Mouse (Mus musculus): Measurements from ENCODE around the gene Rac1. TPM values are rescaled to one million over a fixed set of nuclear protein-coding genes. Genes with fewer than 3 reads are reported as not detected.

The Rac1 gene
- polyA plus RNA-seq, 1 experiment from 2014 or later, result 534 TPM

GRCm38 (mm10) chr5:143497451-143497850 lies 30.4 kb downstream of the Rac1 start:
- H3K4me3 ChIP-seq (ENCODE audit: low read depth, low read length), result no peak overlapping the region
- H3K4me1 ChIP-seq (ENCODE audit: control insufficient read depth, insufficient read depth, low read length), result no peaks in the 10 kb centered on the region
- H3K4me2 ChIP-seq (ENCODE audit: low read depth, low read length), result no peak overlapping the region
- H3K27me3 ChIP-seq (replicated peaks; ENCODE audit: control insufficient read depth, insufficient read depth, low read length), result no peaks in the 10 kb centered on the region
- no peak for ATAC-seq (ENCODE audit: low read depth)
- peaks cover 16% of the 10 kb centered on the region for H3K36me3 ChIP-seq (ENCODE audit: control insufficient read depth, insufficient read depth, low read length)
- H3K9me3 ChIP-seq (ENCODE audit: control insufficient read depth, low read length), result no peaks in the 10 kb centered on the region
- 83% methylated on average over 3 of the region's 3 CpGs for WGBS
- H3K27ac ChIP-seq (replicated peaks; ENCODE audit: low read depth, low read length), result no peak overlapping the region
- DNase-seq (ENCODE audit: low spot score), result no peak
- no peak overlapping the region for H3K9ac ChIP-seq (ENCODE audit: low read depth, low read length)

GRCm38 (mm10) chr5:143495708-143496107 lies 32.1 kb downstream of the Rac1 start:
- H3K36me3 ChIP-seq (ENCODE audit: control insufficient read depth, insufficient read depth, low read length), result peaks cover 14% of the 10 kb centered on the region; the same call in 1 of the 2 replicates
- no peaks in the 10 kb centered on the region for H3K4me1 ChIP-seq (ENCODE audit: control insufficient read depth, insufficient read depth, low read length)
- H3K4me3 ChIP-seq (ENCODE audit: low read depth, low read length), result no peak overlapping the region
- ATAC-seq (ENCODE audit: low read depth), result no peak
- no peak for DNase-seq (ENCODE audit: low spot score)
- WGBS, result 90% methylated on average over 6 of the region's 6 CpGs
- H3K9me3 ChIP-seq (ENCODE audit: control insufficient read depth, low read length), result no peaks in the 10 kb centered on the region
- no peaks in the 10 kb centered on the region for H3K27me3 ChIP-seq (replicated peaks; ENCODE audit: control insufficient read depth, insufficient read depth, low read length)
- H3K4me2 ChIP-seq (ENCODE audit: low read depth, low read length), result no peak overlapping the region
- no peak overlapping the region for H3K27ac ChIP-seq (replicated peaks; ENCODE audit: low read depth, low read length)
- no peak overlapping the region for H3K9ac ChIP-seq (ENCODE audit: low read depth, low read length)

DNA sequence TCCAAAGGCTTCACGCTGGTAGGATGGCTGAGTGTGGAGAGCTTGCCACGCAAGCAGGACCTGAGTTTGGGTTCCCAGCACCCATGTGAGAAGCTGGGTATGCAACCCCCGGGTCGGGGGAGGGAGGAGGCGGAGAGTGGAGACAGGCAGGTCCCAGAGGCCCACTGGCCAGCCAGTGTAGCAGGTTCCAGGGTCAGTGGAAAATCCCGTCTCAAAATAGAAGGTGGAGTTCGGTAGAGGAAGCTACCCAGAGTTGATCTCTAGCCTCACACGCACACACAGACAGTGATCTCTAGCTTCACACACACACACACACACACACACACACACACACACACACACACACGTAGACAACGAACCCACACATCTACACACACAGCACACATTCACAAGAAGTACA lies 34.7 kb downstream of the Rac1 start:
- no peak overlapping the region for H3K4me2 ChIP-seq (ENCODE audit: low read depth, low read length)
- no peaks in the 10 kb centered on the region for H3K27me3 ChIP-seq (replicated peaks; ENCODE audit: control insufficient read depth, insufficient read depth, low read length)
- H3K27ac ChIP-seq (replicated peaks; ENCODE audit: low read depth, low read length), result no peak overlapping the region
- no peaks in the 10 kb centered on the region for H3K4me1 ChIP-seq (ENCODE audit: control insufficient read depth, insufficient read depth, low read length)
- no peak overlapping the region for H3K4me3 ChIP-seq (ENCODE audit: low read depth, low read length)
- 88% methylated on average over 9 of the region's 10 CpGs for WGBS
- H3K9ac ChIP-seq (ENCODE audit: low read depth, low read length), result no peak overlapping the region
- DNase-seq (ENCODE audit: low spot score) (no peak), ATAC-seq (ENCODE audit: low read depth) (no peak)
- H3K9me3 ChIP-seq (ENCODE audit: control insufficient read depth, low read length), result no peaks in the 10 kb centered on the region
- H3K36me3 ChIP-seq (ENCODE audit: control insufficient read depth, insufficient read depth, low read length), result peaks cover 14% of the 10 kb centered on the region; the same call in 1 of the 2 replicates

- DNase-seq (ENCODE audit: low spot score) (no peak), ATAC-seq (ENCODE audit: low read depth) (no peak)
- WGBS, result 83% methylated on average over 4 of the region's 4 CpGs
- no peaks in the 10 kb centered on the region for H3K4me1 ChIP-seq (ENCODE audit: control insufficient read depth, insufficient read depth, low read length)
- no peak overlapping the region for H3K4me2 ChIP-seq (ENCODE audit: low read depth, low read length)
- H3K9ac ChIP-seq (ENCODE audit: low read depth, low read length), result no peak overlapping the region
- peaks cover 23% of the 10 kb centered on the region for H3K36me3 ChIP-seq (ENCODE audit: control insufficient read depth, insufficient read depth, low read length)
- H3K9me3 ChIP-seq (ENCODE audit: control insufficient read depth, low read length), result no peaks in the 10 kb centered on the region
- H3K27ac ChIP-seq (replicated peaks; ENCODE audit: low read depth, low read length), result no peak overlapping the region
- H3K27me3 ChIP-seq (replicated peaks; ENCODE audit: control insufficient read depth, insufficient read depth, low read length), result no peaks in the 10 kb centered on the region
- no peak overlapping the region for H3K4me3 ChIP-seq (ENCODE audit: low read depth, low read length)
These were observed 36.1 kb downstream of the Rac1 start for GRCm38 (mm10) chr5:143491736-143492135.

DNA sequence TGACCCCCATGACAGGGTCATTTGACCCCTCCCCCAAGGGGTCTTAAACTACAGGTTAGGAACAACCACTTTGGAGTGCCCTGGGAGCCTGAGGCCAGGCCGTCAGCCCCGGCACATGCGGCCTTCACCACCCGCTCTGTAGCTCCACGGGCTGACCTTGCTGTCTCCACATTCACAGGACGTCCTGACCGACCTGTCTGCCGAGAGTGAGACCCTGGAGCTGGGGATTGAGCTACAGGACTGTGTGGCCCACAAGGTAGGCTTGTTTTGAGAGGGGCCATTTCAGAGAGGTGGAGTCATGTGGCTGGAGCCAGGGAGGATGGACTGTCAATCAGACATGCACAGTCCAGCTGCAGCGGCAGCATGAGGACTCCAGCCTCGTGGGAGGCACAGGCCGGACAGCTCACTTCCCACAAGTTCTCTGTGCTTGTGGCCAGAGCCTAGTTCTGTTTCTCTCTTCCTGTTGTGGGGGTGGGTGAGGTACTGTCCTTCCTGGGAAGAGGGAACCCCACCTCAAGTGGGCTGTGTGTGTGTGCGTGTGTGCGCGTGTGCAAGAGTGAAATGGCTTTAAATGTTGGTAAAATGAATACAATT lies 38.0 kb downstream of the Rac1 start:
- DNase-seq (ENCODE audit: low spot score), result no peak
- Histone ChIP-seq H3K4me2 (ENCODE audit: low read depth, low read length) (no peak overlapping the region), H3K9ac (ENCODE audit: low read depth, low read length) (no peak overlapping the region), H3K9me3 (ENCODE audit: control insufficient read depth, low read length) (no peaks in the 10 kb centered on the region), H3K27me3 (replicated peaks; ENCODE audit: control insufficient read depth, insufficient read depth, low read length) (no peaks in the 10 kb centered on the region), H3K36me3 (ENCODE audit: control insufficient read depth, insufficient read depth, low read length) (peaks cover 26% of the 10 kb centered on the region), H3K27ac (replicated peaks; ENCODE audit: low read depth, low read length) (no peak overlapping the region), H3K4me3 (ENCODE audit: low read depth, low read length) (no peak overlapping the region), H3K4me1 (ENCODE audit: control insufficient read depth, insufficient read depth, low read length) (no peaks in the 10 kb centered on the region)
- 81% methylated on average over 14 of the region's 14 CpGs for WGBS
- no peak for ATAC-seq (ENCODE audit: low read depth)

DNA sequence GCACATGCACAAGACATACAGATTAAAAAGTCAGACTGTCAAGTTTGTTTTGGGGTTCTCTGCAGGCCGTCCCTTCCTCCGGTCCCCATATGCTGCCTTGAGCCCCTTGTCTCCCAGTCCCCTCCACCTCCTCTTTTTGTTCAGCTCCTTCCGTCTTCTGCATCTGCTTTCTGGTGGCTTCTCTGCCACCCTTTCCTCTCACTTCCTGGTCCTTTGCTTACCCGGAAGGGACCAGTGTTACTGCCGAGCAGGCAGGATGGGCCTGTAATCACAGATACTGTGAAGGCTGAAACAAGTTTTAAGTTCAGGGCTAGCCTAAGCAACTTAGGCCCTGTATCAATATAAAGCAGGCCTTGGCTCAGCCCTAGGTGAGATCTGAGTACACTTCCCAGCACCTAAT lies 39.8 kb downstream of the Rac1 start:
- no peak for ATAC-seq (ENCODE audit: low read depth)
- no peaks in the 10 kb centered on the region for H3K9me3 ChIP-seq (ENCODE audit: control insufficient read depth, low read length)
- DNase-seq (ENCODE audit: low spot score), result no peak
- peaks cover 32% of the 10 kb centered on the region for H3K36me3 ChIP-seq (ENCODE audit: control insufficient read depth, insufficient read depth, low read length)
- H3K4me1 ChIP-seq (ENCODE audit: control insufficient read depth, insufficient read depth, low read length), result no peaks in the 10 kb centered on the region
- no peak overlapping the region for H3K4me3 ChIP-seq (ENCODE audit: low read depth, low read length)
- 88% methylated on average over 5 of the region's 5 CpGs for WGBS
- H3K27me3 ChIP-seq (replicated peaks; ENCODE audit: control insufficient read depth, insufficient read depth, low read length), result no peaks in the 10 kb centered on the region
- no peak overlapping the region for H3K9ac ChIP-seq (ENCODE audit: low read depth, low read length)
- no peak overlapping the region for H3K4me2 ChIP-seq (ENCODE audit: low read depth, low read length)
- H3K27ac ChIP-seq (replicated peaks; ENCODE audit: low read depth, low read length), result no peak overlapping the region

GRCm38 (mm10) chr5:143487193-143487592 lies 40.6 kb downstream of the Rac1 start:
- no peaks in the 10 kb centered on the region for H3K27me3 ChIP-seq (replicated peaks; ENCODE audit: control insufficient read depth, insufficient read depth, low read length)
- H3K4me2 ChIP-seq (ENCODE audit: low read depth, low read length), result no peak overlapping the region
- DNase-seq (ENCODE audit: low spot score) (no peak), ATAC-seq (ENCODE audit: low read depth) (no peak)
- H3K9me3 ChIP-seq (ENCODE audit: control insufficient read depth, low read length), result no peaks in the 10 kb centered on the region
- H3K4me1 ChIP-seq (ENCODE audit: control insufficient read depth, insufficient read depth, low read length), result no peaks in the 10 kb centered on the region
- H3K27ac ChIP-seq (replicated peaks; ENCODE audit: low read depth, low read length), result no peak overlapping the region
- WGBS, result 95% methylated on average over 10 of the region's 10 CpGs
- peaks cover 37% of the 10 kb centered on the region for H3K36me3 ChIP-seq (ENCODE audit: control insufficient read depth, insufficient read depth, low read length)
- no peak overlapping the region for H3K9ac ChIP-seq (ENCODE audit: low read depth, low read length)
- H3K4me3 ChIP-seq (ENCODE audit: low read depth, low read length), result no peak overlapping the region

DNA sequence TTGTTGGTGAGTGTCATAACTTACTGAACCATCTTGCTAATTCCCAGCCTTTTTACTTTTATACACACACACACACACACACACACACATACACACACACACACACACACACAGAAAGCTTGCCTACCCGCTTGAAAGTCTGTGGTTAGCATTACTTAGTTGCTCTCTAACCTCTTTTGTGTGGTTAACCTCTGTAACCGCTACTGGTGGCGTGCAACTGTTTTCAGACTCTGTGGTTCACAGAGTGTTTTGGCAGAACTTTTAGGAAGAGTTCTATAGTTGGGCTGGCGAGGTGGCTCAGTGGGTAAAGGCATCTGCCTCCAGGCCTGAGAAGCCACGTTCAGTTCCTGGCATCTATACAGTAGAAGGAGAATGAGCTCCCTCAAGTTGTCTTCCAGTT lies 42.9 kb downstream of the Rac1 start:
- Histone ChIP-seq H3K36me3 (ENCODE audit: control insufficient read depth, insufficient read depth, low read length) (peaks cover 37% of the 10 kb centered on the region), H3K9ac (ENCODE audit: low read depth, low read length) (no peak overlapping the region), H3K4me1 (ENCODE audit: control insufficient read depth, insufficient read depth, low read length) (no peaks in the 10 kb centered on the region), H3K4me2 (ENCODE audit: low read depth, low read length) (no peak overlapping the region), H3K27ac (replicated peaks; ENCODE audit: low read depth, low read length) (no peak overlapping the region), H3K27me3 (replicated peaks; ENCODE audit: control insufficient read depth, insufficient read depth, low read length) (no peaks in the 10 kb centered on the region), H3K9me3 (ENCODE audit: control insufficient read depth, low read length) (no peaks in the 10 kb centered on the region), H3K4me3 (ENCODE audit: low read depth, low read length) (no peak overlapping the region)
- ATAC-seq (ENCODE audit: low read depth), result no peak
- DNase-seq (ENCODE audit: low spot score), result no peak
- 77% methylated on average over 5 of the region's 5 CpGs for WGBS

DNA sequence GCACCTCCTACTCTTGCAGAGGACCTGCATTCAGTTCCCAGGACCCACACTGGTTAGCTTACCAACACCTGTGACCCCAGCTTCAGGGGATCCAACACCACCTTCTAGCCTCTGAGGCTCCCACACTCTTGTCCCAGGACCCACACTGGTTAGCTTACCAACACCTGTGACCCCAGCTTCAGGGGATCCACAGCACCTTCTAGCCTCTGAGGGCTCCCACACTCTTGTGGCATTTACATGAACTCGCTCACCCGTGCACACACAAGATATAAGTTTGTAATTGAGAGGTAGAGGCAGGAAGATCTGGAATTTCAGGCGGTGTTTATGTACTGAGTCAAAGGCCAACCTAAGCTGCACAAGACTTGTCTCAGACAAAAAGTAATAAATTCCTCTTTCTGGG lies 49.9 kb downstream of the Rac1 start:
- 93% methylated on average over 3 of the region's 3 CpGs for WGBS
- H3K27me3 ChIP-seq (replicated peaks; ENCODE audit: control insufficient read depth, insufficient read depth, low read length), result no peaks in the 10 kb centered on the region
- no peak overlapping the region for H3K9ac ChIP-seq (ENCODE audit: low read depth, low read length)
- H3K36me3 ChIP-seq (ENCODE audit: control insufficient read depth, insufficient read depth, low read length), result peaks cover 58% of the 10 kb centered on the region
- no peak overlapping the region for H3K27ac ChIP-seq (replicated peaks; ENCODE audit: low read depth, low read length)
- H3K9me3 ChIP-seq (ENCODE audit: control insufficient read depth, low read length), result no peaks in the 10 kb centered on the region
- H3K4me3 ChIP-seq (ENCODE audit: low read depth, low read length), result no peak overlapping the region
- H3K4me1 ChIP-seq (ENCODE audit: control insufficient read depth, insufficient read depth, low read length), result no peaks in the 10 kb centered on the region
- no peak for ATAC-seq (ENCODE audit: low read depth)
- DNase-seq (ENCODE audit: low spot score), result no peak
- H3K4me2 ChIP-seq (ENCODE audit: low read depth, low read length), result no peak overlapping the region
